Mouse (Mus musculus) gastrocnemius, postnatal 25 days (tissue): ENCODE data around the gene Slc29a1. TPM values are rescaled to one million over a fixed set of nuclear protein-coding genes. Genes with fewer than 3 reads are reported as not detected.
A peak's percentile ranks its signal among the peaks of the same experiment; 100 is the strongest.

Source experiments
- DNase-seq: peaks from one replicate; pipeline ENCODE4 v3.0.0; 2022
- total RNA-seq, 2 experiments: library from RNA; stranded (reverse); gene quantifications; 1 replicate in 1 of 2; 2 replicates in 1 of 2; pipeline ENCODE4 v1.2.3; 2021

Slc29a1 gene
- total RNA-seq, 2 experiments from 2014 or later: 41.4 to 42.2 TPM

GRCm38 (mm10) chr17:45612008-45612407 is 12.6 kb upstream of the Slc29a1 start:
- no peak for DNase-seq

DNA sequence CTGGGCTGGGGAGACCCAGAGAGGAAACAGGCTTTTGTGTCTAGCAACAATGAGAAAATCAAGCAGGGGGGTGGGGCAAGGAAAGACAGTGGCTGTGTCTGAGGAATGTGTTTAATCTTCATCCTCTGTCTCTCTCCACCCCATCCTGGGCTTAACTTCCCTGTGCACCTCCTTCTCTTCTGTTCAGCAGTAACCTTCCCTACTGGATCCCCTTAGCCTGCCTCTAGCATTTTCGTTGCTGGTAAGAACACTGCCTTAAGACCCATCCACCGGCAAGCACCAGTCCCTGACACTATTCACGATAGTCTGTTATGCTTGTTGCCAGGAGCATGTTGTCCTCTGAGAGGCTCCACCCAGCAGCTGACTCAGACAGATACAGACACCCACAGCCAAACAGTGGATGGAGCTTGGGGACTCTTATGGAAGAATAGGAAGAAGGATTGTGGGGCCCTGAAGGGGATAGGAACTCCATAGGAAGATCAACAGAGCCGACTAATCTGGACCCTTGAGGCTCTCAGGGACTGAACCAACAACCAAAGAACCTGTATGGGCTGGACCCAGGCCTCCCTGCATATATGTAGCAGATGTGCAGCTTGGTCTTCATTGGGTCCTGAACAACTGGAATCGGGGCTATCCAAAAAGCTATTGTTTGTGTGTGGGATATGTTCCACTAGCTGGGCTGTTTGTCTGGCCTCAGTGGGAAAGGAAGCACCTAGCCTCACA is 10.9 kb upstream of the Slc29a1 start:
- peak; percentile 62 for DNase-seq

GRCm38 (mm10) chr17:45608396-45608795 is 9.0 kb upstream of the Slc29a1 start:
- no peak for DNase-seq

- DNase-seq: no peak
Observed at GRCm38 (mm10) chr17:45606992-45607879, 7.8 kb upstream of the Slc29a1 start.

- DNase-seq: no peak
Observed at GRCm38 (mm10) chr17:45602984-45603383, 3.6 kb upstream of the Slc29a1 start.

- no peak for DNase-seq
Observed at GRCm38 (mm10) chr17:45601877-45602304, 2.5 kb upstream of the Slc29a1 start, which contains the start of gene Mymx. Gene Mymx, minus strand, starts transcription at chr17:45602102.

- DNase-seq: no peak
Observed at GRCm38 (mm10) chr17:45601325-45601724, 1.9 kb upstream of the Slc29a1 start.

GRCm38 (mm10) chr17:45600267-45600666 is 861 bp upstream of the Slc29a1 start:
- no peak for DNase-seq

GRCm38 (mm10) chr17:45598891-45599290 is 515 bp downstream of the Slc29a1 start:
- no peak for DNase-seq

DNA sequence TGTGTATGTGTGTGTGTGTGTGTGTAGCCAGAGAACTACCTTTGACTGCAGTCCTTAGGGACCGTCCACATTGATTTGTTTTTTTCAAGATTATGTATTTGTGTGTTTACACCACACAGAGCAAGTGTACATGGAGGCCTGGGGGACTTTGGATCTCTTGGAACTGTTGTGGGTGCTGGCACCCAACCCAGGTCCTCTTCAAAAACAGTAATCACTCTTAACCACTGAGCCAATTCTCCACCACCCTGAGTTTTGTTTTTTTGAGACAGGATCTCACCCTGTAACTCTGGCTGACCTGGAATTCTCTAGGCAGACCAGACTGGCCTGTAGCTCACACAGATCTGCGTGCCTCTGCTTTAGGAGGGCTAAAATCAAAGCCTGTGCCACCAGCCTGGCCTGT is 1.0 kb downstream of the Slc29a1 start:
- DNase-seq: no peak

DNA sequence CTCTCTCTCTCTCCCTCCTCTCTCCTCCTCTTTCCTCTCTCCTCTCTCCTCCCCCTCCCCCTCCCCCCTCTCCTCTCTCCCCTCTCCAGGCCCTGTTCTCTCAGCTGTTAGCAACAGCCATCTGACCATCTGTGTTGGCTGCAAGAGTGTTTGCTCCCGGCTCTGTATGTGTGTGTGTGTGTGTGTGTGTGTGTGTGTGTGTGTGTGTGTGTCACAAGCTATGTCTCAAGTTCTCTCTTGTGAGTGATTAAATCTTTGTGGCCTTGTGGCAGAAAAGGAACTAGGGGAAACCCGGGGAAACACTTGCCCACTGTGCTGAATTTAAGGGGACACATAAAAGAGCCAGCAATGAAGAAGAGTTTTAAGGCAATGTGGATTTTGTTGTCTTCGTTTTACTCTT is 1.6 kb downstream of the Slc29a1 start:
- DNase-seq: peak; percentile 73

DNA sequence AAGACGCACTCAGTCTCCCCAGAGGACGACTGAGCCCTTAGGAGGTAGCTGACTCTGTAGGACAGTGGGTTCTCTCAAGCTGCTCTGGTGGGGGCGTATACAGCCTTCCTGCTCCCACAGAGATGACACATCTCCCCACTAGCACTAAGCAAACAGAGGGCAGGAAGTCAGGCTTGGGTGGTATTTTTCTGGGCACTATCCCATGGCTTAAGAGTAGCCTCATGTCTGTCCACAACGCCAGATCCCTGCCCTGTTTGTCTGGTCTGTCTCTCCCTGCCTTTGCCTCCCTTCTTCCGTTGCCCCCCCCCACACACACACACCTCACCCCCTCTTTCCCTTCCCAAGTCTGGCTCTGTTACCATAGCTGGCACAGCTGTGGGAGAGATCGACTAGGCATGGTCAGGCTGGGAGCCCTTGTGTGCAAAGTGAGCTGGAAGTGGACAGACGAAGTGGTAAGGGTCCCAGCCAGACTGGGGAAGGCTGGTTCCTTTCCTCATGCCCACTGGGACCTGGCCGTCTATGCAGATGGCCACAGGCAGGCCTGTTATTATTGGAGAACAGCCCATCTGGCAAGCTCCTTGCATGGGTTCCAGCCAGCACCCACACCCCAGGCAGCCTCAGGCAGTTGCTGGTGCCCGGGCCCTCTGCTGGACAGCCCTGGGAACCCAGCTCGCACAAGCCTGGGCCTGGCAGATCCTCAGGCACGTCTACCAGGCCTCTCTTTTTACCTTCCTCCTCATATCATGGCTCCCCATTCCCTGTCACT is 2.6 kb downstream of the Slc29a1 start:
- peak; percentile 89 for DNase-seq

- DNase-seq: no peak
Observed at GRCm38 (mm10) chr17:45595736-45596390, 3.5 kb downstream of the Slc29a1 start.

DNA sequence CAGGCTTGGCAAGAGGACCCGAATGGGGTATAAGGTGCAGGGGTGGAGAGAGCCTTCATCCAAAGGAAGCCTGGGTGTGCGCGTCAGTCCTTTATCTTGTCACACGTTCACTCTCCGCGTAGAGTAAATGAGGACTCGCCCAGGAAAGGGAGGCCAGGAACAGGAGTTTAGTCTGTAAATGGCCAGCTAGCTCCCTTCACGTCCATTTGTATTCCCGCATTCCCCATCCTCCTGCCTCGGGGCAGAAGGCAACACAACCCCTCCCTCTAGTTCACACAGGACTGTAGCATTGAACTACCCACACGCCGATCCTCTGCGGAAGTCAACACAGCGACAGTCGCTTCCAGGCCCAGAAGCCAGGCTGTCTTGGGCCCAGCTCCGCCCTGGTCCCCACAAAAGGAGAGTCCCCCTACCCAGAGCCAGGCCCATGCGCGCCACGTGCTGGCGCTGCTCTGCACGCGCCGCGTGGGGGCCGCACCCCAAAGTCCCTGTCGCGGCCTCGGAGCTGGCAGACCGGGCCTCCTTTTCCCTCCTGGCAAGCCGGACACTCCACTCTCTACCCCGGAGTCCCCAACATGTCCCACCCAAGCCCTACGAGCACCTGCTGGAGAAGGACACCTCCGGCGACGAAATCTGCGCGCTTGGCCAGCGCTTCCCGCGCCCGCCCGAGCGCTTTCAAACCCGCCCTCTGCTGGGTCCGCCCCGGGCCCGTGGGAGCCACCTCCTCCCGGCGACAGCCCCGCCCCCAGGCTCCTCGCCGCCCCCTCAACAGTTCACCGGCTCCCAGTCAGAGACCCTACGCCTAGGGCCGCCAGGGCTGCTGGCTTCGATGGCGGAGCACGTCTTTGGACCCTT is 4.3 kb downstream of the Slc29a1 start:
- peak; percentile 85 for DNase-seq

- DNase-seq: no peak
Observed at GRCm38 (mm10) chr17:45594195-45594594, 5.2 kb downstream of the Slc29a1 start.

GRCm38 (mm10) chr17:45593479-45593878 is 5.9 kb downstream of the Slc29a1 start:
- no peak for DNase-seq

DNA sequence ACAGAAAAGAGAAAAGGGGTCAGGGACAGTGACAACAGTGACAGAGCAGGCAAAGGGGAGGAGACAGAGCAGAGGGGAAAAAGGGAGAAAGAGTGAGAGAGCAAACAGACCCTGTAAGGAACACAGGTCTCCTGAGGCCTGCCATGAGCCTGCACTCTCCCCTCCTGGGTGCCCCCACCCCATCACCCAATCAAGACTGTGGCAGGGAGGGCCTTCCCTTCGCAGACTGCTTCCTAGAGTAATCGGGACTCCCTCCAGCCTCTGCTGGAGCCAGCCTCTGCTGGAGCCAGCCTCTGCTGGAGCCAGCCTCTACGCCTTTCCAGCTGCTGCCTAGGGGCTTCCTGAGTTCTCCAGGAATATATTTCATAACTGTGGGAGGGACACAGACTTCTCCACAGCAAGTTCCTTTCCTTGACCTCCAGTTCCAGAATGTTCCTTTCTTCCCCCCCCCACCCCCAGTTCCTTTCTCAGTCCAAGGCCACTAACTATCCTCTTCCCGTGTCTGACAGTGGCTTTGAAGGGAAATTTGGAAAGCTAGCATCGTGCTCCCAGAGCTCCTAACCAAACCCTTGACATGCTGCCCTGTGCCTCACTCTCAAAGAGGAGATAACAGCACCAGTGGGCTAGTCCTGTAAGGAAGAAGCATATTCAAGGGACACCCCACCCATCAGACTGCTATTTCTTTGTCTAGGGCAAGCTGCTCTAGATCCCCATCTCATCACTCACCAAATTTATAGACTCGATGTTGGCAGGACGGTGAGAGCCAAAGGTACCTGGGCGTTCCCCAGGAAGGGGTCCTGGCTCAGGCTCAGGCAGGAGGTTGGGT is 6.6 kb downstream of the Slc29a1 start:
- peak; percentile 82 for DNase-seq

DNA sequence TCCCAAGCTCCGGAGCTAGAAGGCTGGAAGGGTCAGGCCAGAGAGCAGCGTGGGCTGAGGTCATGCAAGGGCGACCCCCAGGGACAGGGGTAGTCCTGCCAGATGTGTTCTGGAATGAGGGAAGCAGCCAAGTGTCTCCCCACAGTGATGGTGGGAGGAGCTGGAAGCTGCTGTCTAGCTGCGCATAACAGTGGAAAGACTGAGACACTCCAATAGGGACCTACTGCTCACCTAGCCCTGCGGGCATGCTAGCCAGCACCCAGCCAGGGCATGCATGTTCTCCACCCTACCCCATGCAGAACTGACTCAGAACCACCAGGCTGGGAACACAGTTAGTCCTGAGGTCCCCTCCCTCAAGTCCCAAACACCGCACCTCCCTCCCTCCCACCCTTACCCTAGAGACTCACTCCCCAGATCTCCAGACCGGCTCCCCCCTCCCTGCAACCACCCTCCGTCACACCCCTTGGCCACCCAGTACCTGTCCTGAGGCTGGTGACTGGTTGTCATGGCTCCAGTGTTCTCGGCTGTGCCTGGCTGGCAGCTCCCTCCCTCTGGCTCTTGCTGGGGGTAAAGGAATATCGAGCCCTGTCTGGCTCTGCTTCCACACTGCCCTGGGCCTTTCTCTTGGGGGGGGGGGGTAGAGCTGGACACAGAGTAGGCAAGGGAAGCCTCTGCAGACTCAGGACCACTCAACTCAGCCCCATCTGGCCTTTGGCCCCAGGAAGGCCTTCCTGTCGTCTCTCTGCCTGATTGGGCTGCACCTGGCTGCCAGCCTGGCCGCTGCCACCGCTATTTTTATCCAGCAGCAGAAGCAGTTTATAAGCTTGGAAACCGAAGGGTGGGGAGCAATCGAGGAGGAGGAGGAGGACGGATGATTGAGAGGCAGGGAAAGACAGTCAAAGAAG is 7.5 kb downstream of the Slc29a1 start:
- peak; percentile 87 for DNase-seq

DNA sequence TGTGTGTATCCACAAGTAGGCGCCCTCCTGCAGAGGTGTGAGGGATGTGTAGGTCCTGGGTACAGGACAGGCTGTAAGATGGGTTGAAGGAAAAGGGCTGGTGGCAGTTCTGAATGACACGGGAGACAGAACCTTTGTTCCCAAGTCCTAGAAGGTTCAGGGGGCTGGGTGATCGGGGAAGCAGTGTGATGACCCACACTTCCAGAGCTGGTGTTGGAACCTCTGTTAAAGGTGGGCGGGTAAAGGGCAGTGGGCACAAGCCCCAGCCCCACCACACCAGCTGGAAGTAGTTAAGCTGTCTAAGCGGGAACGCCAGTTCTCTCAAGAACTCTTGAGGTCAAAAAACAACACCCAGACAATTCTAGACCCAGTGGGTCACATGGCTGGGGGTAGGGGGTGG is 9.0 kb downstream of the Slc29a1 start:
- DNase-seq: no peak
